Mouse (Mus musculus): ENCODE measurements around the gene Sult1d1. TPM values are rescaled to one million over a fixed set of nuclear protein-coding genes. Genes with fewer than 3 reads are reported as not detected.

Gene Sult1d1
- polyA plus RNA-seq, 1 experiment from 2014 or later, result not detected

DNA sequence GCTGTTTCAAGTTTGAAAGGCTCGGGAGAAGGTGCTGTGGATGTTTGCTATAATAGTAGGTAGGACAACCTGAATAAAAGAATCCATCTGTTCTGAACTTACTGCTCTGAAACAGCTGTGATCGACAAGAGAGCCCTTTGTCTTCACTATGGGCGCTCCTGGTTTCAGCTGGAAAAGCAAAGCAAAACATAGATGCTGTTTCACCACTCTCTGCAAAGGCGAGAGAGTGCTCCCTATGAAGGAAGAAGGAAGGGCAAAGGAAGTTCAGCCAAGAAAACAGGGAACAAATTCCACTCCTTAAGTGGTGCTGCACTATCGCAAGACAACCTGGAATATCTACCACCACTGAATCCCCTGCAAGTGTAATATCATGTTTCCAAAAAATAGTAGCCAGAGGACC is 4.7 kb upstream of the Sult1d1 start:
- Histone ChIP-seq H3K9me3 (ENCODE audit: control insufficient read depth, low read length) (no peaks in the 10 kb centered on the region), H3K4me1 (ENCODE audit: control insufficient read depth, insufficient read depth, low read length) (no peaks in the 10 kb centered on the region), H3K36me3 (ENCODE audit: control insufficient read depth, insufficient read depth, low read length) (no peaks in the 10 kb centered on the region), H3K4me3 (ENCODE audit: low read depth, low read length) (no peak overlapping the region), H3K27me3 (ENCODE audit: control insufficient read depth, insufficient read depth, low read length) (no peaks in the 10 kb centered on the region), H3K4me2 (ENCODE audit: low read depth, severe bottlenecking) (no peak overlapping the region), H3K27ac (replicated peaks; ENCODE audit: low read depth, low read length) (peak overlapping the region; percentile 42; the same call in 1 of the 2 replicates), H3K9ac (ENCODE audit: low read length) (no peak overlapping the region)
- 44% methylated on average over 5 of the region's 5 CpGs for WGBS
- ATAC-seq (ENCODE audit: insufficient number of reproducible peaks, low FRiP score, low TSS enrichment, low read depth) (0 out of 2 replicates have a peak, but pooled peaks have one; percentile 13), DNase-seq (ENCODE audit: low spot score) (peak; percentile 28)

GRCm38 (mm10) chr5:87572781-87573180 is 4.0 kb upstream of the Sult1d1 start:
- no peak overlapping the region for H3K27ac ChIP-seq (replicated peaks; ENCODE audit: low read depth, low read length)
- 69% methylated on average over 6 of the region's 6 CpGs for WGBS
- no peaks in the 10 kb centered on the region for H3K36me3 ChIP-seq (ENCODE audit: control insufficient read depth, insufficient read depth, low read length)

DNA sequence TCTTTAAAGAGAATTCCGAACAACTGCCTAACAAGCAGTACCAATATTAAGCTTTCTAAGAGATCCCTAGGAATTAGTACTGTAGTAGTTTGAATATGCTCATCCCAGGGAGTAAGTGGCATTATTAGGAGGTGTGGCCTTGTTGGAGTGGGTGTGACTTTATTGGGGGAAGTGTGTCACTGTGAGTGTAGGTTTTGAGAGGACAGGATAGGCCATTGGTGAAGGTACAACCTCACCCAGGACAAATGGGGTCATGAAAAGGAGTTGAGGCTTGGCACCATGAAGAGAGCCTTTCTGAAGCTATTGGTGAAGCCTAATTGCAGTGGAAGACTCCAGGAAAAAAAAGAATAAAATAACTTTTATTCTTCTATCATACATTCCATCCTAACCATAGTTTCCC is 1.5 kb downstream of the Sult1d1 start:
- H3K9me3 ChIP-seq (ENCODE audit: control insufficient read depth, low read length), result no peaks in the 10 kb centered on the region
- H3K27me3 ChIP-seq (ENCODE audit: control insufficient read depth, insufficient read depth, low read length), result no peaks in the 10 kb centered on the region
- H3K4me1 ChIP-seq (ENCODE audit: control insufficient read depth, insufficient read depth, low read length), result no peaks in the 10 kb centered on the region
- no peak for ATAC-seq (ENCODE audit: insufficient number of reproducible peaks, low FRiP score, low TSS enrichment, low read depth)
- H3K27ac ChIP-seq (replicated peaks; ENCODE audit: low read depth, low read length), result no peak overlapping the region
- no peaks in the 10 kb centered on the region for H3K36me3 ChIP-seq (ENCODE audit: control insufficient read depth, insufficient read depth, low read length)
- H3K9ac ChIP-seq (ENCODE audit: low read length), result no peak overlapping the region
- H3K4me2 ChIP-seq (ENCODE audit: low read depth, severe bottlenecking), result no peak overlapping the region
- H3K4me3 ChIP-seq (ENCODE audit: low read depth, low read length), result no peak overlapping the region
- no peak for DNase-seq (ENCODE audit: low spot score)
- 87% methylated on average over 1 of the region's 1 CpGs for WGBS

More at GRCm38 (mm10) chr5:87572781-87573180, 4.0 kb upstream of the Sult1d1 start:
- Histone ChIP-seq H3K4me1 (ENCODE audit: control insufficient read depth, insufficient read depth, low read length) (no peaks in the 10 kb centered on the region), H3K4me3 (ENCODE audit: low read depth, low read length) (no peak overlapping the region), H3K9ac (ENCODE audit: low read length) (no peak overlapping the region), H3K4me2 (ENCODE audit: low read depth, severe bottlenecking) (no peak overlapping the region), H3K27me3 (ENCODE audit: control insufficient read depth, insufficient read depth, low read length) (no peaks in the 10 kb centered on the region), H3K9me3 (ENCODE audit: control insufficient read depth, low read length) (no peaks in the 10 kb centered on the region)
- ATAC-seq (ENCODE audit: insufficient number of reproducible peaks, low FRiP score, low TSS enrichment, low read depth), result no peak
- DNase-seq (ENCODE audit: low spot score), result no peak

GRCm38 (mm10) chr5:87562966-87563365 is 5.9 kb downstream of the Sult1d1 start:
- no peak overlapping the region for H3K4me3 ChIP-seq (ENCODE audit: low read depth, low read length)

GRCm38 (mm10) chr5:87562526-87562925 is 6.3 kb downstream of the Sult1d1 start:
- ATAC-seq (ENCODE audit: insufficient number of reproducible peaks, low FRiP score, low TSS enrichment, low read depth) (no peak), DNase-seq (ENCODE audit: low spot score) (no peak)
- Histone ChIP-seq H3K27me3 (ENCODE audit: control insufficient read depth, insufficient read depth, low read length) (no peaks in the 10 kb centered on the region), H3K9me3 (ENCODE audit: control insufficient read depth, low read length) (no peaks in the 10 kb centered on the region), H3K4me3 (ENCODE audit: low read depth, low read length) (no peak overlapping the region), H3K4me2 (ENCODE audit: low read depth, severe bottlenecking) (no peak overlapping the region), H3K4me1 (ENCODE audit: control insufficient read depth, insufficient read depth, low read length) (no peaks in the 10 kb centered on the region), H3K36me3 (ENCODE audit: control insufficient read depth, insufficient read depth, low read length) (no peaks in the 10 kb centered on the region), H3K27ac (replicated peaks; ENCODE audit: low read depth, low read length) (no peak overlapping the region), H3K9ac (ENCODE audit: low read length) (no peak overlapping the region)
- WGBS, result 86% methylated on average over 4 of the region's 4 CpGs

More at GRCm38 (mm10) chr5:87562966-87563365, 5.9 kb downstream of the Sult1d1 start:
- Histone ChIP-seq H3K36me3 (ENCODE audit: control insufficient read depth, insufficient read depth, low read length) (no peaks in the 10 kb centered on the region), H3K9ac (ENCODE audit: low read length) (no peak overlapping the region), H3K27me3 (ENCODE audit: control insufficient read depth, insufficient read depth, low read length) (no peaks in the 10 kb centered on the region), H3K27ac (replicated peaks; ENCODE audit: low read depth, low read length) (no peak overlapping the region), H3K9me3 (ENCODE audit: control insufficient read depth, low read length) (no peaks in the 10 kb centered on the region), H3K4me1 (ENCODE audit: control insufficient read depth, insufficient read depth, low read length) (no peaks in the 10 kb centered on the region), H3K4me2 (ENCODE audit: low read depth, severe bottlenecking) (no peak overlapping the region)
- ATAC-seq (ENCODE audit: insufficient number of reproducible peaks, low FRiP score, low TSS enrichment, low read depth), result no peak
- no peak for DNase-seq (ENCODE audit: low spot score)

GRCm38 (mm10) chr5:87560145-87560544 is 8.7 kb downstream of the Sult1d1 start:
- no peaks in the 10 kb centered on the region for H3K9me3 ChIP-seq (ENCODE audit: control insufficient read depth, low read length)
- H3K4me3 ChIP-seq (ENCODE audit: low read depth, low read length), result no peak overlapping the region
- no peak overlapping the region for H3K27ac ChIP-seq (replicated peaks; ENCODE audit: low read depth, low read length)
- DNase-seq (ENCODE audit: low spot score) (no peak), ATAC-seq (ENCODE audit: insufficient number of reproducible peaks, low FRiP score, low TSS enrichment, low read depth) (no peak)
- no peaks in the 10 kb centered on the region for H3K27me3 ChIP-seq (ENCODE audit: control insufficient read depth, insufficient read depth, low read length)
- WGBS, result 77% methylated on average over 5 of the region's 5 CpGs
- H3K36me3 ChIP-seq (ENCODE audit: control insufficient read depth, insufficient read depth, low read length), result no peaks in the 10 kb centered on the region
- no peak overlapping the region for H3K9ac ChIP-seq (ENCODE audit: low read length)
- no peaks in the 10 kb centered on the region for H3K4me1 ChIP-seq (ENCODE audit: control insufficient read depth, insufficient read depth, low read length)
- no peak overlapping the region for H3K4me2 ChIP-seq (ENCODE audit: low read depth, severe bottlenecking)

DNA sequence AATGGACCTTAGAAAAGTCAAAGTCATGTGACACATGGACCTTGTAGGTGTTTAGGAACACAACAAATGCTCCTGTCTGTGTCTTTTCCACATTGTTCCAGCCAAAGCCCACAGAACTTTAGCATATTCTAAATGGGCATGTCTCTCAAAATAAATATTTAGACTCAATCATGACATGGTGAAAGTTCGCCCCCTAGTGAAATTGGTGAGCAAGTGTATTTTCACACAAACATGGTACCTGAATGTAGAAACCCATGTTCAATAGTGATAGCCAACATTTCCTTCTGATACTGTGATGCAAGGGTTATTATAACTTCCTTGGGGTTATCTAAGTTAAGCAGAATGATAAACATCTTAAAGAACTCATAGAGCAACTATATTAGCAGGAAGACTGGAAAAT is 17.9 kb downstream of the Sult1d1 start:
- no peaks in the 10 kb centered on the region for H3K9me3 ChIP-seq (ENCODE audit: control insufficient read depth, low read length)
- DNase-seq (ENCODE audit: low spot score), result no peak
- H3K27me3 ChIP-seq (ENCODE audit: control insufficient read depth, insufficient read depth, low read length), result no peaks in the 10 kb centered on the region
- ATAC-seq (ENCODE audit: insufficient number of reproducible peaks, low FRiP score, low TSS enrichment, low read depth), result no peak
- H3K4me3 ChIP-seq (ENCODE audit: low read depth, low read length), result no peak overlapping the region
- WGBS, result 24% methylated on average over 1 of the region's 1 CpGs
- no peaks in the 10 kb centered on the region for H3K4me1 ChIP-seq (ENCODE audit: control insufficient read depth, insufficient read depth, low read length)
- H3K27ac ChIP-seq (replicated peaks; ENCODE audit: low read depth, low read length), result no peak overlapping the region
- no peaks in the 10 kb centered on the region for H3K36me3 ChIP-seq (ENCODE audit: control insufficient read depth, insufficient read depth, low read length)
- no peak overlapping the region for H3K4me2 ChIP-seq (ENCODE audit: low read depth, severe bottlenecking)
- H3K9ac ChIP-seq (ENCODE audit: low read length), result no peak overlapping the region

- WGBS, result 90% methylated on average over 2 of the region's 2 CpGs
- Histone ChIP-seq H3K4me3 (ENCODE audit: low read depth, low read length) (no peak within 1 kb of the TSS), H3K27ac (replicated peaks; ENCODE audit: low read depth, low read length) (no peak within 1 kb of the TSS), H3K4me2 (ENCODE audit: low read depth, severe bottlenecking) (no peak within 1 kb of the TSS), H3K9ac (ENCODE audit: low read length) (no peak within 1 kb of the TSS), H3K27me3 (ENCODE audit: control insufficient read depth, insufficient read depth, low read length) (no peaks in the 10 kb centered on the region), H3K9me3 (ENCODE audit: control insufficient read depth, low read length) (no peaks in the 10 kb centered on the region), H3K4me1 (ENCODE audit: control insufficient read depth, insufficient read depth, low read length) (no peaks in the 10 kb centered on the region), H3K36me3 (ENCODE audit: control insufficient read depth, insufficient read depth, low read length) (no peaks in the 10 kb centered on the region)
- DNase-seq (ENCODE audit: low spot score) (no peak), ATAC-seq (ENCODE audit: insufficient number of reproducible peaks, low FRiP score, low TSS enrichment, low read depth) (no peak)
These were observed 30.7 kb downstream of the Sult1d1 start, which contains the start of gene Sult1b1 for GRCm38 (mm10) chr5:87538111-87538510. Gene Sult1b1, minus strand, starts transcription at chr5:87538195.

- ATAC-seq (ENCODE audit: insufficient number of reproducible peaks, low FRiP score, low TSS enrichment, low read depth) (no peak), DNase-seq (ENCODE audit: low spot score) (no peak)
- WGBS, result 86% methylated on average over 4 of the region's 4 CpGs
These were observed 32.7 kb downstream of the Sult1d1 start for GRCm38 (mm10) chr5:87535994-87536644.

More at GRCm38 (mm10) chr5:87535994-87536644, 32.7 kb downstream of the Sult1d1 start:
- no peak overlapping the region for H3K27ac ChIP-seq (replicated peaks; ENCODE audit: low read depth, low read length)
- H3K4me2 ChIP-seq (ENCODE audit: low read depth, severe bottlenecking), result no peak overlapping the region
- no peaks in the 10 kb centered on the region for H3K9me3 ChIP-seq (ENCODE audit: control insufficient read depth, low read length)
- H3K9ac ChIP-seq (ENCODE audit: low read length), result no peak overlapping the region
- H3K4me3 ChIP-seq (ENCODE audit: low read depth, low read length), result no peak overlapping the region
- H3K27me3 ChIP-seq (ENCODE audit: control insufficient read depth, insufficient read depth, low read length), result no peaks in the 10 kb centered on the region
- no peaks in the 10 kb centered on the region for H3K4me1 ChIP-seq (ENCODE audit: control insufficient read depth, insufficient read depth, low read length)
- H3K36me3 ChIP-seq (ENCODE audit: control insufficient read depth, insufficient read depth, low read length), result no peaks in the 10 kb centered on the region

Data from limb, embryonic 11.5 days (tissue).